Mouse (Mus musculus): ENCODE data around the gene Ggt6. TPM values are rescaled to one million over a fixed set of nuclear protein-coding genes. Genes with fewer than 3 reads are reported as not detected.
A peak's percentile ranks its signal among the peaks of the same experiment; 100 is the strongest.

The Ggt6 gene
- polyA plus RNA-seq, 1 experiment: not detected

DNA sequence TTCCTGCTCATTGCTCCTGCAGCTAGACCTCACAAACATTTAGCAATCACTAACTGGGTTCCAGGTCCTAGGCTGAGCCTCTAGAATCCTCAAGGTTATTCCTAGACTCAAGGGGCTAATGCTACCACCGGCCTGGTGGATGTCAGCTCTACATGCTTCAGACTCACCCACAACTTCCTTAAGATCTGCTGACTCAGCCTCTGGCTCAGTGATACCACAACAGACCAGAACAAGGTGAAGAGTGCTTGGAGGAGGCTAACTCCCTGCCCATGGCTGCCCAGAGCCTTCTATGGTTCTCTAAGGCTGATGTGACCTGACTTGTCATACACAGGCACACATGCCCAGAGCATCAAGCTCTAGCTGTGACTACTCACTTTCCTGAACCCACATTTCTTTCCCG, 44.2 kb downstream of the Ggt6 start:
- TF ChIP-seq GATA1 (IDR thresholded peaks at IDR 0.05; ENCODE audit: borderline replicate concordance, low read length) (no peak), FLI1 (IDR thresholded peaks at IDR 0.05; ENCODE audit: low read length) (no peak)
- Histone ChIP-seq H3K4me1 (peaks cover 100% of the 10 kb centered on the region), H3K27me3 (replicated peaks) (no peaks in the 10 kb centered on the region), H3K9me3 (no peaks in the 10 kb centered on the region), H3K4me3 (replicated peaks) (peak overlapping the region; percentile 72), H3K36me3 (replicated peaks; ENCODE audit: low read length) (peaks cover 17% of the 10 kb centered on the region)

DNA sequence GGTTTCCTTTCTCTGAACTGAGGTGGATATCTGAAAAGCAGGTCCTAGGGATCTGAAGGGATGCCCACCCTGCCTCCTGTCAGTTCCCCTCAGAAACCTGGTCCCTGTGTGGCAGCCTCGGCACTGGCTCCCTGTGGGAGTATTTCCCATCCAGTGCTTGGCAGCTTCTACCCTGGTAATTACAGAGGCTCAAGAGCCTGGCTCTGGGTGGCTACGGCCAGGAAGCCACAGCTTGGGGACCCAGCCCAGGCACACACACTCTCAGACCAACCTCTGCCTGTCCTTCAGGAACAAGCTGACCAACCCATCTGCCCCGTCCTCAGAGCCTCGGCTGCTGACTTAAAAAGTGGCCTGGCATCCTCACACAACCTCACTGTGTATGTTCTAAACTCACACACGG, 46.0 kb downstream of the Ggt6 start:
- TF ChIP-seq FLI1 (IDR thresholded peaks at IDR 0.05; ENCODE audit: low read length): no peak
- TF ChIP-seq GATA1 (IDR thresholded peaks at IDR 0.05; ENCODE audit: borderline replicate concordance, low read length): no peak
- Histone ChIP-seq H3K9me3 (no peaks in the 10 kb centered on the region), H3K27me3 (replicated peaks) (no peaks in the 10 kb centered on the region), H3K4me3 (replicated peaks) (peak overlapping the region; percentile 81), H3K36me3 (replicated peaks; ENCODE audit: low read length) (peaks cover 29% of the 10 kb centered on the region), H3K4me1 (peaks cover 100% of the 10 kb centered on the region)

DNA sequence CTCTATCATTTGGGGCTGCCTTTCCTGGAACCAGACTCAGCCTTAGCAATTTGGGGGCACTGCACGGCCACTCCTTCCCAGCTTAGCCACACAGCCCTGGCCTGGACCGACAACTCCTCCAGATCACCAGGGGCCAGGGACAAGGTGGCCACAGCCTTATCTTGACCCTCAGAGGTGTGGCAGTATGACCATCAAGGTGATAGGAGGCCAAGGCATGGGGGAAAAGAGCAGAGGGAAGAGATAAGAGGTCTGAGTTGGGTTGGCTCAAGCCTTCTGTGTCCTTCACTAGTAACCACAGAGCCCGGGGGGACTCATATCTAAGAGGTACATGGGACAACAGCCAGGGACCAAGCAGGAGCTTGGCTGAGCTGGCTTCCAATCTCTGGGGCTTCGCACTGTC, 46.6 kb downstream of the Ggt6 start:
- TF ChIP-seq FLI1 (IDR thresholded peaks at IDR 0.05; ENCODE audit: low read length) (no peak), GATA1 (IDR thresholded peaks at IDR 0.05; ENCODE audit: borderline replicate concordance, low read length) (no peak; the same call in 2 of the 3 replicates)
- Histone ChIP-seq H3K4me3 (replicated peaks) (peak overlapping the region; percentile 81), H3K36me3 (replicated peaks; ENCODE audit: low read length) (peaks cover 26% of the 10 kb centered on the region), H3K9me3 (no peaks in the 10 kb centered on the region), H3K27me3 (replicated peaks) (no peaks in the 10 kb centered on the region), H3K4me1 (peaks cover 100% of the 10 kb centered on the region)

DNA sequence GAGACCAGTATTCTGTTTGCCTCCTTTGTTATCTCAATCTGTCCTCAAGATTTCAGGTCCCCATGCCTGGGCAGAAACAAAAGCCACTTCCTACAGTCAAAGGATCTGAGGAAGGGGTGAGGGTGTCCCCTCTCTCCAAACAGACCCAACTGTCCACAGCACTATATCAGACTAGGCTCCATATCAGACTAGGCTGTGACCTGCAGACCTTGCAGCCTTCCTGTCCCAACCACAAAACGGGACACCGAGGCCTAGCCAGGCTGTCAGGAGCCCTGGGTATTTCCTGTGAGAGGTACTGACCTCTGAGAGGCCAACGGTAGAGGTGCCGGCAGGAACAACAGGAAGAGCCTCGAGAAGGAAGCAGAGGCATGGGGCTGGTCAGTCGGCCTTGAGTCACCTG, 49.2 kb downstream of the Ggt6 start:
- peak overlapping the region; percentile 6 for H3K4me3 ChIP-seq (replicated peaks)
- peaks cover 2% of the 10 kb centered on the region for H3K27me3 ChIP-seq (replicated peaks)
- TF ChIP-seq FLI1 (IDR thresholded peaks at IDR 0.05; ENCODE audit: low read length) (no peak), GATA1 (IDR thresholded peaks at IDR 0.05; ENCODE audit: borderline replicate concordance, low read length) (no peak)
- no peaks in the 10 kb centered on the region for H3K9me3 ChIP-seq
- peaks cover 99% of the 10 kb centered on the region for H3K4me1 ChIP-seq
- H3K36me3 ChIP-seq (replicated peaks; ENCODE audit: low read length): peaks cover 26% of the 10 kb centered on the region

DNA sequence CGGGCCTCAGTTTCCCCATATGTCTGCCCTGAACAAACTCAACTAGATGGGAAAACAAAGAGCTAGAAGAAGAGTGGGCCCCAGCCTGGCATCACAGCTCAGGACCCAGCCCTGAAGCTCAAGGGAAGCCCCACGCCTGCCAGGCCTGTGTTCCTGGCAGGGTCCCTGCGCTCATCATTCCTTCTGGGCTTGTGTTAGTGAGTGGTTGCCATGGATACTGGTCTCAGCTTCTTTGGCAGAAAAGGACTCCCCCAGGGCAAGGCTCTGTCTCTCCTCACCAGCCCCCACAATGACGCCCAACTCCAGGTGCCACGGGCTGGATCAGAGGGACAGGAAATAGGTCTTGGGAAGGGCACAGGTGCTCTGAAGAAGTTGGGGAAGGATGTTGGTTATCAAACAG, 49.8 kb downstream of the Ggt6 start:
- peaks cover 26% of the 10 kb centered on the region for H3K36me3 ChIP-seq (replicated peaks; ENCODE audit: low read length)
- TF ChIP-seq FLI1 (IDR thresholded peaks at IDR 0.05; ENCODE audit: low read length) (no peak), GATA1 (IDR thresholded peaks at IDR 0.05; ENCODE audit: borderline replicate concordance, low read length) (no peak)
- H3K9me3 ChIP-seq: no peaks in the 10 kb centered on the region
- H3K4me1 ChIP-seq: peaks cover 97% of the 10 kb centered on the region
- peak overlapping the region; percentile 26 for H3K4me3 ChIP-seq (replicated peaks)
- peaks cover 2% of the 10 kb centered on the region for H3K27me3 ChIP-seq (replicated peaks)

DNA sequence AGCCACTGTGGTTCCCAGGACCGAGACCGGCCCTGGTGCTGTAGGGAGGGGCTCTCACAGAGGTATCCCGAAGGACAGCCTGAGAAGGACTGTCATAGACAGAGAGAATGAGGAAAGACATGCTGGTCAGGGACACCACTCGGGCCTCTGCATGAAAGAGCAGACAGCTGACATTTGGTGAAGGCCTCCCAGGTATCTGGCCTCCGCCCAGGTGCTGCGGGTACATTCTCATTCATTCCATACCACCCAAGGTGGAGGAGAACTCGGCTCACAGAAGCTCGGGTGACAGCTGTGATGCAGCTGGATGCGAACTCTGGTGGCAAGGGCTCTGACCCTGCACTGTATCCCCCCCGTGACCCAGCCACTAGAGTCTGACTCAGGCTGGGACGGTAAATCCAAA, 50.6 kb downstream of the Ggt6 start:
- TF ChIP-seq GATA1 (IDR thresholded peaks at IDR 0.05; ENCODE audit: borderline replicate concordance, low read length) (no peak), FLI1 (IDR thresholded peaks at IDR 0.05; ENCODE audit: low read length) (no peak)
- Histone ChIP-seq H3K4me1 (peaks cover 97% of the 10 kb centered on the region), H3K4me3 (replicated peaks) (peak overlapping the region; percentile 72), H3K36me3 (replicated peaks; ENCODE audit: low read length) (peaks cover 23% of the 10 kb centered on the region), H3K27me3 (replicated peaks) (peaks cover 2% of the 10 kb centered on the region), H3K9me3 (no peaks in the 10 kb centered on the region)

DNA sequence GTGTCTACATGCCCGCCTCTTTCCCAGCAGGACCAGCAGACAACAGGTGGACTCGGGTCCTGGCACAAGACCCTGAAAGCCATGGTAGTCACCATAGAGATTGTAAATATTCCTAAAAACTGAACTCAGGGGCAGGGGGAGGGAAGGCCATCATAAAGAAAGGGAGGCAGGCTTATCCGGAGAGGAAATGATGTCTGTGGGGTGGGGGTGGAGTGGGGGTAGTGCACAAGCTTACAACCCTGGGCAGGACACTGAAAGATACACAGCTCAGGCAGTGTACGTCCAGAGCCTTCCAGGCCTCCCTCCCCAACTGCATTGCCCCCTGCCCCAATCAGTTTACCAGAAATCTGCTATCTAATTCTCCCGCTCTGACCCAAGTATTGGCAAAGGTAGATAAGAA, 51.8 kb downstream of the Ggt6 start:
- peak overlapping the region; percentile 97 for H3K4me3 ChIP-seq (replicated peaks)
- no peak for TF ChIP-seq GATA1 (IDR thresholded peaks at IDR 0.05; ENCODE audit: borderline replicate concordance, low read length)
- TF ChIP-seq FLI1 (IDR thresholded peaks at IDR 0.05; ENCODE audit: low read length): no peak
- H3K9me3 ChIP-seq: no peaks in the 10 kb centered on the region
- peaks cover 90% of the 10 kb centered on the region for H3K4me1 ChIP-seq
- H3K27me3 ChIP-seq (replicated peaks): peaks cover 4% of the 10 kb centered on the region
- H3K36me3 ChIP-seq (replicated peaks; ENCODE audit: low read length): peaks cover 22% of the 10 kb centered on the region

DNA sequence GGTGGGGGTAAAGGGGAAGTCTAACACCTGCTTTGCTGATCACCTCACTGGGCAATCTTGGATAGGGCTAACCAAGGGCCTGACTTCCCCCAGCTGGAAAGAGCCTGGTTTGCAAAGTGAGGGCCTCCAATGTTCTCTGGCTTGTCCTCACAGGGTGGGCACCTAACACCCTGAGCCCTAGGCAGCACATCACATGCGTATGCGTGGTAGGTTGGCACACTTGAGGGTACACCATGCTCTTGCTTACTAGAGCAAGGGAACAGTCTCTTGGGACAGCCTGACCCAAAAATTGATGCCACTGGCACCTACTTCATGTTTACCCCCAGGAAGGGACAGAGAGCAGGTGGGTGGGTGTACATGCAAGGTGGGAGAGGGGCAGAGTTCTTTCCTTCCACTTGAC, 52.4 kb downstream of the Ggt6 start:
- Histone ChIP-seq H3K9me3 (no peaks in the 10 kb centered on the region), H3K27me3 (replicated peaks) (peaks cover 4% of the 10 kb centered on the region), H3K4me3 (replicated peaks) (peak overlapping the region; percentile 97), H3K36me3 (replicated peaks; ENCODE audit: low read length) (peaks cover 22% of the 10 kb centered on the region), H3K4me1 (peaks cover 85% of the 10 kb centered on the region)
- no peak for TF ChIP-seq GATA1 (IDR thresholded peaks at IDR 0.05; ENCODE audit: borderline replicate concordance, low read length)
- no peak for TF ChIP-seq FLI1 (IDR thresholded peaks at IDR 0.05; ENCODE audit: low read length)

Other genes with a start within 250 kb of the Ggt6 start
- not detected in 2 replicates for gene Gm43951, start 228.7 kb upstream of the Ggt6 start, polyA plus RNA-seq (2012; ENCODE audit: insufficient read depth, low replicate concordance)
- gene 4933427D14Rik, start 228.1 kb upstream of the Ggt6 start, polyA plus RNA-seq (2012; ENCODE audit: insufficient read depth, low replicate concordance): 0.47 and 1.2 TPM in 2 replicates
- gene Txndc17, start 228.0 kb upstream of the Ggt6 start, polyA plus RNA-seq (2012; ENCODE audit: insufficient read depth, low replicate concordance): 8.2 and 31.1 TPM in 2 replicates
- 1.5 TPM in 1 of 2 replicates, not detected in the other for gene Med31, start 219.9 kb upstream of the Ggt6 start, polyA plus RNA-seq (2012; ENCODE audit: insufficient read depth, low replicate concordance)
- 0.50 TPM in 1 of 2 replicates, not detected in the other for gene Slc13a5, start 168.3 kb upstream of the Ggt6 start, polyA plus RNA-seq (2012; ENCODE audit: insufficient read depth, low replicate concordance)
- gene Xaf1, start 133.9 kb upstream of the Ggt6 start, polyA plus RNA-seq (2012; ENCODE audit: insufficient read depth, low replicate concordance): 0.53 and 5.9 TPM in 2 replicates
- not detected in 2 replicates for gene Fbxo39, start 121.1 kb upstream of the Ggt6 start, polyA plus RNA-seq (2012; ENCODE audit: insufficient read depth, low replicate concordance)
- gene Tekt1, start 73.1 kb upstream of the Ggt6 start, polyA plus RNA-seq (2012; ENCODE audit: insufficient read depth, low replicate concordance): not detected in 2 replicates
- gene Smtnl2, start 23.8 kb upstream of the Ggt6 start, polyA plus RNA-seq (2012; ENCODE audit: insufficient read depth, low replicate concordance): 0.75 and 2.3 TPM in 2 replicates
- 59.8 and 71.3 TPM in 2 replicates for gene Mybbp1a, start 5.8 kb downstream of the Ggt6 start, polyA plus RNA-seq (2012; ENCODE audit: insufficient read depth, low replicate concordance)
- gene Spns2, start 54.4 kb downstream of the Ggt6 start, polyA plus RNA-seq (2012; ENCODE audit: insufficient read depth, low replicate concordance): 63.1 and 65.1 TPM in 2 replicates
- gene Spns3, start 115.0 kb downstream of the Ggt6 start, polyA plus RNA-seq (2012; ENCODE audit: insufficient read depth, low replicate concordance): 18.9 and 31.7 TPM in 2 replicates
- 13.4 and 25.9 TPM in 2 replicates for gene Ube2g1, start 171.8 kb downstream of the Ggt6 start, polyA plus RNA-seq (2012; ENCODE audit: insufficient read depth, low replicate concordance)